Mouse (Mus musculus): ENCODE measurements around the gene Mthfd1l. TPM values are rescaled to one million over a fixed set of nuclear protein-coding genes. Genes with fewer than 3 reads are reported as not detected.

The Mthfd1l gene
- total RNA-seq (2023), result 10 to 100 TPM; 17.4 to 19.2 TPM

DNA sequence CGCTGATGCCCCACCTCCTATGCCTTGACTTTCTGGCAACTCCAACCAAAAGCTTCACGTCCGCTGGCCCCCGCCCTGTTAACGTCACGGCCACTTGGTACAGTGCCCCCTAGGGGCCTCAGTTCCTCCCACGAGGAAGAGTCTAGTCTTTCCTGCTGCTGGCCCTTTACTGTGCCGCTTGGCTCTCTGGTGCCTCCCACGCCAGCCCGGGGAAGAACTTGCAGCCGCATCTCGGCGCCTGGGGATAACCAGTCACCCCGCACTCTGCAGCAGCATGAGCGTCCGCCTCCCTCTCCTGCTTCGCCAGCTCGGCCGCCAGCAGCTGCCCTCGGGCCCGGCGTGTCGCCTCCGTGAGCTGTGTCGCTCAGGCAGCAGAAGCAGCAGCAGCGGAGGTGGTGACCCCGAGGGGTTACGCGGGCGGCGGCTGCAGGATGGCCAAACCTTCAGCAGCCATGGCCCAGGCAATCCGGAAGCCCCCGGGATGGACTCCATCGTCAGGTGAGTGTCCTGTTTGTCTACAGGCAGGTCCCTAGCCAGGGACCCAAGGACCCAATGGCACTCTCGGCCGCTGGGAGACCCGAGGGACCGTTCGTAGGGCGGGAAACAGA, at the start of gene Mthfd1l:
Gene Mthfd1l (plus strand): TSS at position 138 of the 608 bp plus-strand sequence.

Other genes starting within 250 kb of the Mthfd1l start
- 10 to 100 TPM; 18.4 to 20.5 TPM for gene Plekhg1, start 232.8 kb upstream of the Mthfd1l start, total RNA-seq (2023)